Mouse (Mus musculus) neural tube, embryonic 12.5 days (tissue): Measurements from ENCODE around the gene Spon1. TPM values are rescaled to one million over a fixed set of nuclear protein-coding genes. Genes with fewer than 3 reads are reported as not detected.

ENCODE experiments used
- ATAC-seq: fragments of 200-750 bp; cut with Nextera tagmentation; 2 replicates; pipeline ENCODE4 v1.8.0; 2017; ENCODE audit warnings: low read depth, mild to moderate bottlenecking, moderate TSS enrichment, moderate library complexity; ENCODE audit not compliant: low FRiP score
- H3K27ac ChIP-seq: fragments of 300-500 bp; sonication (generic); 2 replicates; pipeline ENCODE4 v1.5.1; 2016
- H3K27me3 ChIP-seq: fragments of 300-500 bp; sonication (generic); replicated peaks from 2 replicates; pipeline ENCODE4 v1.6.1; 2016; ENCODE audit warnings: mild to moderate bottlenecking
- H3K36me3 ChIP-seq: fragments of 300-500 bp; sonication (generic); 2 replicates; pipeline ENCODE4 v1.6.1; 2016; ENCODE audit warnings: mild to moderate bottlenecking
- H3K4me1 ChIP-seq: fragments of 300-500 bp; sonication (generic); 2 replicates; pipeline ENCODE4 v1.6.1; 2016
- H3K4me2 ChIP-seq: fragments of 300-500 bp; sonication (generic); replicated peaks from 2 replicates; pipeline ENCODE4 v1.6.1; 2016; ENCODE audit warnings: mild to moderate bottlenecking
- H3K4me3 ChIP-seq: fragments of 300-500 bp; sonication (generic); 2 replicates; pipeline ENCODE4 v1.5.1; 2016
- H3K9ac ChIP-seq: fragments of 300-500 bp; sonication (generic); 2 replicates; pipeline ENCODE4 v1.6.1; 2016; ENCODE audit warnings: mild to moderate bottlenecking
- H3K9me3 ChIP-seq: fragments of 300-500 bp; sonication (generic); 2 replicates; pipeline ENCODE4 v1.6.1; 2016; ENCODE audit warnings: mild to moderate bottlenecking
- WGBS: fragments of 180-500 bp; shearing (Covaris S2); methylation state at CpG from one replicate; pipeline ENCODE4 v1.1.7; 2016; 5-methylcytosine and 5-hydroxymethylcytosine counted together
- polyA plus RNA-seq: library from polyadenylated mRNA; unstranded; fragments of >200 nt; fragmentation: Nextera tagmentation; extraction: Ambion mirVana; gene quantifications from 2 replicates; pipeline ENCODE4 v1.2.1, GENCODE M21; 2016

The Spon1 gene
- polyA plus RNA-seq, 1 experiment from 2014 or later: 86.4 TPM

DNA sequence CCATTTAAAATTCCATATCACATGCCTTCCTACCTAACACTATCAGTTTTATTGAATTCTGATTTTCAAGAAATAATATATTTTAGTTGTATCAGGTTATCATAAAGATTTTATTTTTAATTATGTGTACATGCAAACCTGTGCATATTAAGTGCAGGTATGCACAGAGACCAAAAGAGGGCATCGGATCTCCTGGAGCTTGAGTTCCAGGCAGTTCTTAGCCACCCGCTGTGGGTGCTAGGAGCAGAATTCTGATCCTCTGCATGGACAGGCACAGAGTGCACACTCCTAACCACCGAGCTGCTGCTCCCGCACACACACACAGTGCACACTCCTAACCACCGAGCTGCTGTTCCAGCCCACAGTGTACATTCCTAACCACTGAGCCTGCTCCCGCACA lies 294.6 kb downstream of the Spon1 start:
- no peaks in the 10 kb centered on the region for H3K4me1 ChIP-seq
- H3K9ac ChIP-seq: no peak overlapping the region
- H3K4me3 ChIP-seq: no peak overlapping the region
- no peak overlapping the region for H3K27ac ChIP-seq
- H3K36me3 ChIP-seq: 0 out of 2 replicates have a peak, but pooled peaks cover 3% of the 10 kb centered on the region
- H3K9me3 ChIP-seq: no peaks in the 10 kb centered on the region
- ATAC-seq: no peak
- no peak overlapping the region for H3K4me2 ChIP-seq
- WGBS: 95% methylated on average over 6 of the region's 6 CpGs
- H3K27me3 ChIP-seq: no peaks in the 10 kb centered on the region

GRCm38 (mm10) chr7:114062451-114062850 lies 296.7 kb downstream of the Spon1 start:
- no peaks in the 10 kb centered on the region for H3K9me3 ChIP-seq
- H3K4me1 ChIP-seq: peaks cover 5% of the 10 kb centered on the region
- H3K4me3 ChIP-seq: no peak overlapping the region
- no peak overlapping the region for H3K27ac ChIP-seq
- H3K9ac ChIP-seq: no peak overlapping the region
- ATAC-seq: no peak
- H3K36me3 ChIP-seq: 0 out of 2 replicates have a peak, but pooled peaks cover 3% of the 10 kb centered on the region
- 78% methylated on average over 1 of the region's 1 CpGs for WGBS
- H3K4me2 ChIP-seq: no peak overlapping the region
- H3K27me3 ChIP-seq: no peaks in the 10 kb centered on the region

DNA sequence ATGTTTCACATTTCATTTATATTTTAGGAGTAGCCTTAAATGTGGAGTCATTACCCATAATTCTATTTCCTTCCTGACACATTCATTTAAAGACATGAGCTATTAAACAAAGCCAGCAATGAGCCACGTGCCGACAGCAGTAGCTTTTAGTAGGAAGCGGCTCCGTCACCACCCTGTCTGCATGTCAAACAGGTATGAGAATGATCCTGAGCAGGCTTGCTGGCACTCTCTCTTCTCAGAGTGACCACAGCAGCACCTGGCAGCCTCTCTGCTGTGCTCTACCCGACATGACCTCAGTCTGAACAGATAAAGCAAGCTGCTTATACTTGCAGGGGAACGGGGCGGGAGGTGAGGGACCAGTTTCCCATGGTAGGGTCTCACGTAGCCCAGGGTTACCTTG lies 297.7 kb downstream of the Spon1 start:
- 75% methylated on average over 8 of the region's 8 CpGs for WGBS
- Histone ChIP-seq H3K27me3 (no peaks in the 10 kb centered on the region), H3K27ac (no peak overlapping the region), H3K4me3 (no peak overlapping the region), H3K4me1 (peaks cover 5% of the 10 kb centered on the region), H3K9me3 (no peaks in the 10 kb centered on the region), H3K4me2 (no peak overlapping the region), H3K36me3 (no peaks in the 10 kb centered on the region), H3K9ac (no peak overlapping the region)
- ATAC-seq: no peak

DNA sequence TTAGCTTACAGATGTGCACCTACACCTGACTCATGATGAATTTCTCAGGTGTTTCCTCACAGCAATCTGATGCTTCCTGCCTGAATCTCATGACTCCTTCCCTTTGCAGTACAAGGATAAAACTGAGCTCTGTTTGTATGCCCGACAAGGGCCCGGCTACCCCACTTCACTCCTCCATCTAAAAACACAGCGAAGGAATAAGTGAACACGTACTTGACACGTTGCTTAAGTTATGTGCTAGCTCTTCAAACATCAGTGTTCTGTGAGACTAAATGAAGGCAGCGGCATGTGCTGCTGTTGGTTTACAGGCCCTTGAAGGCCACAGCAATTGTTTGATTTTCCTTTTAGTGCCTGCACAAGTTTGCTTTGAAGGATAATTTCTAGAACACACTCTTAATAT lies 298.2 kb downstream of the Spon1 start:
- Histone ChIP-seq H3K4me3 (no peak overlapping the region), H3K4me1 (peaks cover 5% of the 10 kb centered on the region), H3K27ac (no peak overlapping the region), H3K9me3 (no peaks in the 10 kb centered on the region), H3K27me3 (no peaks in the 10 kb centered on the region), H3K4me2 (no peak overlapping the region), H3K9ac (no peak overlapping the region), H3K36me3 (no peaks in the 10 kb centered on the region)
- no peak for ATAC-seq
- WGBS: 88% methylated on average over 6 of the region's 6 CpGs

DNA sequence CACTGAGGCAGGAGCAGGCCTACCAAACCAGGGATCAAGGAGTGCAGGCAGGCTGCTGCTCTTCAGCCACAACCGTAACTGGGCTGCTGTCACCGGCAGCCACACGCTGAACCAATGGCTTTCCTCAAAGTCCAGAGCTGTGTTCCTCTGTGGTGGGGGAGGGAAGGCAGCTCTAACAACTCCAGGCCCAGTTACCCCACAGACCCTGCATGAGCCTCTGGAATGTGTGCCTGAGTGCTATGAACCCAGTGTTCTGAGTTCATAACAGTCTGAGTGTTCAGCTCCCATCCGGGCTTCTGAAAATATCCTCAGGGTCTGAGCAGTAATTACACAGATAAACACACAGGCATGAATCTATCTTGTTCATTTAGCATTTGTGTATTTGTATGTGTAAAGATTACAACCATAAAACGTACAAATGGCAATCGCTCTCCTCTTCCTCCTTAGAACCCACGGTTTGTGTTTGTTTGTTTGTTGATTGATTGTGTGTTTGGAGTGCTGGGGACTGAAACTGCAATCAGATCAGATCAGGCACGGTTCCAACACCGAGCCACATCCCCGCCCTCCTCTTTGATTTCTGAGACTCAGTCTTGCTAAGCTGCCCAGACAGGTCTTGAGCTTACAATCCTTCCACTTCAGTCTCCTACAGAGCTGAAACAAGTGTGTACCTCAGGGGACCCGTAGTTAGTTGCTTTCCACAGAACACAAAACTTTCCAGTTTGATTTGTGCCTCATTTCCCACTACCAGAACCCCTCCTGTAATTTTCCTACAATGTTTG lies 299.8 kb downstream of the Spon1 start:
- H3K9ac ChIP-seq: no peak overlapping the region
- 31% methylated on average over 11 of the region's 11 CpGs for WGBS
- ATAC-seq: no peak

DNA sequence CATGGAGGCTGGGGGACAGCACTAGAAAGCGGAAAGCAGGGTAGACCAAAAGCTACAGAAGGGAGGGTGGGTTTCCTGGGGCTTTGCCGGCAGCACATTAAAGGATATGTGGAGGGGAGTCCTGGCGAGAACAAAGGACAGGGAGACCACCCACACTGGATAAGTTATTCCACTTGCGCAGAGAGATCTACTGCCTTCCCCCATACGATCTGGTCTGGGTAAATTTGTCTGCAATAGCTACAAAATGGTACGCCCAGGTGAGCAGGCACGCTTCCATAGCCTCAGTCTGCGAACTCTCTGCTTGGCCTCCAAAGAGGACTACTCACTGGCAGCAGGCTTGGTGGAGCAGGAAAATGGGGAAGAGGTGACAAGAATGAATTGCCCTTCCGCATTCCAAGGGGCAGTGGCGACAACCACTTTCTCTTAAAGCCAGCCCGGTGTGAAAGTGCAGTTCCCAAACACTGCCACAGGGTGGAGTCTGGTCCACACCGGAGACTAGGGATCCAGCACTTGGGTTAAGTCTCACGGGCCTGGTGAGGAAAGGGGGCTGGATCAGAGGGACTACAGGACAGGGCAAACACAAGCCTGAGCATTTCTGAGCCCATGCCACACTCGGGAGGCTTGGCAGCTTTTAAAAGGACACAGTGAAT lies 300.9 kb downstream of the Spon1 start:
- no peaks in the 10 kb centered on the region for H3K9me3 ChIP-seq
- no peak overlapping the region for H3K27ac ChIP-seq
- H3K9ac ChIP-seq: no peak overlapping the region
- no peaks in the 10 kb centered on the region for H3K27me3 ChIP-seq
- no peaks in the 10 kb centered on the region for H3K36me3 ChIP-seq
- H3K4me2 ChIP-seq: peak overlapping the region; percentile 59
- WGBS: 3% methylated on average over 14 of the region's 14 CpGs
- ATAC-seq: peak; percentile 71
- peak overlapping the region; percentile 13 for H3K4me3 ChIP-seq
- H3K4me1 ChIP-seq: peaks cover 11% of the 10 kb centered on the region

More for the DNA sequence above, 299.8 kb downstream of the Spon1 start:
- no peak overlapping the region for H3K4me2 ChIP-seq
- no peaks in the 10 kb centered on the region for H3K36me3 ChIP-seq
- H3K27me3 ChIP-seq: no peaks in the 10 kb centered on the region
- no peak overlapping the region for H3K4me3 ChIP-seq
- H3K27ac ChIP-seq: no peak overlapping the region
- no peaks in the 10 kb centered on the region for H3K9me3 ChIP-seq
- H3K4me1 ChIP-seq: peaks cover 5% of the 10 kb centered on the region

GRCm38 (mm10) chr7:114068956-114069533 lies 303.2 kb downstream of the Spon1 start:
- no peak overlapping the region for H3K4me3 ChIP-seq
- WGBS: 84% methylated on average over 11 of the region's 11 CpGs
- no peaks in the 10 kb centered on the region for H3K27me3 ChIP-seq
- H3K9ac ChIP-seq: no peak overlapping the region
- no peak for ATAC-seq
- H3K9me3 ChIP-seq: no peaks in the 10 kb centered on the region
- H3K4me2 ChIP-seq: no peak overlapping the region
- H3K4me1 ChIP-seq: peaks cover 15% of the 10 kb centered on the region
- H3K27ac ChIP-seq: no peak overlapping the region
- no peaks in the 10 kb centered on the region for H3K36me3 ChIP-seq

GRCm38 (mm10) chr7:114069726-114070457 lies 304.1 kb downstream of the Spon1 start:
- Histone ChIP-seq H3K4me3 (no peak overlapping the region), H3K27me3 (no peaks in the 10 kb centered on the region), H3K4me1 (peaks cover 15% of the 10 kb centered on the region), H3K9me3 (no peaks in the 10 kb centered on the region), H3K27ac (no peak overlapping the region), H3K9ac (no peak overlapping the region), H3K4me2 (no peak overlapping the region), H3K36me3 (no peaks in the 10 kb centered on the region)
- no peak for ATAC-seq
- WGBS: 88% methylated on average over 11 of the region's 11 CpGs

- Histone ChIP-seq H3K27ac (no peak overlapping the region), H3K9ac (no peak overlapping the region)
- 80% methylated on average over 3 of the region's 3 CpGs for WGBS
Observed at GRCm38 (mm10) chr7:114070458-114070840, 304.7 kb downstream of the Spon1 start.

GRCm38 (mm10) chr7:114071395-114071794 lies 305.6 kb downstream of the Spon1 start:
- no peaks in the 10 kb centered on the region for H3K27me3 ChIP-seq

More at GRCm38 (mm10) chr7:114070458-114070840, 304.7 kb downstream of the Spon1 start:
- no peak overlapping the region for H3K4me2 ChIP-seq
- H3K4me1 ChIP-seq: peaks cover 15% of the 10 kb centered on the region
- no peak for ATAC-seq
- H3K9me3 ChIP-seq: no peaks in the 10 kb centered on the region
- no peaks in the 10 kb centered on the region for H3K36me3 ChIP-seq
- H3K4me3 ChIP-seq: no peak overlapping the region
- H3K27me3 ChIP-seq: no peaks in the 10 kb centered on the region

GRCm38 (mm10) chr7:114071851-114072616 lies 306.2 kb downstream of the Spon1 start:
- 0 out of 2 replicates have a peak overlapping the region, but pooled peaks have one; percentile 7 for H3K4me2 ChIP-seq
- H3K9ac ChIP-seq: no peak overlapping the region
- peak; percentile 58; the same call in 1 of the 2 replicates for ATAC-seq
- no peak overlapping the region for H3K4me3 ChIP-seq
- H3K36me3 ChIP-seq: no peaks in the 10 kb centered on the region
- H3K27me3 ChIP-seq: no peaks in the 10 kb centered on the region
- H3K27ac ChIP-seq: no peak overlapping the region
- WGBS: 40% methylated on average over 13 of the region's 13 CpGs
- no peaks in the 10 kb centered on the region for H3K9me3 ChIP-seq
- H3K4me1 ChIP-seq: peaks cover 10% of the 10 kb centered on the region; the same call in 1 of the 2 replicates

More at GRCm38 (mm10) chr7:114071395-114071794, 305.6 kb downstream of the Spon1 start:
- Histone ChIP-seq H3K36me3 (no peaks in the 10 kb centered on the region), H3K9me3 (no peaks in the 10 kb centered on the region), H3K9ac (no peak overlapping the region), H3K27ac (no peak overlapping the region), H3K4me1 (peaks cover 13% of the 10 kb centered on the region), H3K4me3 (no peak overlapping the region), H3K4me2 (no peak overlapping the region)
- 76% methylated on average over 5 of the region's 5 CpGs for WGBS
- ATAC-seq: 0 out of 2 replicates have a peak, but pooled peaks have one; percentile 39
